Mouse (Mus musculus): ENCODE measurements around the gene Stat3.

Stat3 gene

DNA sequence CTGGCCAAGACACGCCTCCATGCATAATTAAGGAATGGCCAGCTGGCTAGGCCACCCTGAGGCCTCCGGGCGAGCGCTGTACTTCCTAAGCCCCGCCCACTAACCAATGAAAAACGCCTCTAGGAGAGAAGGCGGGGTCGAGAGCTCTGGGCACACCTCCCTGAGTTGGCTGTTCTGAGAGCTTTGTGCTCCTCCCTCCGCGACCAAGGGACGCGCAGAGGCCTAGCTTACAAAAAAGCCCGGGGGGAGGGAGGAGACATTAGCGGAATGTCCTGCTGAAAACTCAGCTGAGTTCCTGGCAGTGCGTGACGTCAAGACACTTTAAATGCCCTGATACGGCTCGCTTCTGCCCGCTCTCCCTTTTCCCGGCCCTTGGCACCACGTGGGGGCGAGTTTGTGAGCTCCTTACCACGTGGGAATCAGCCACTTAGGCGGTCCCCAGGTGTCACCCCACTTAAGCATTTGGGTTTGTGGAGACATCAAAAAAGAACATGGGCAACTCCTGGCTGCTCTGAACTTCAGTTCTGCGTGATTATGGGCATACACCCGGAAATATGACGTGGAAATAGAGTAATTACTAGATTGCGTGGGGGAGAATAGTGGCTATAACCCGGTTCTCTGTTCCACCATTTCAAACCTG, at the start of gene Stat3:
Gene Stat3, minus strand, starts transcription at position 29 of the 640 bp plus-strand sequence.
- DNase-seq (ENCODE audit: low spot score in 2 of 2), result peak; percentile 95 to 97

DNA sequence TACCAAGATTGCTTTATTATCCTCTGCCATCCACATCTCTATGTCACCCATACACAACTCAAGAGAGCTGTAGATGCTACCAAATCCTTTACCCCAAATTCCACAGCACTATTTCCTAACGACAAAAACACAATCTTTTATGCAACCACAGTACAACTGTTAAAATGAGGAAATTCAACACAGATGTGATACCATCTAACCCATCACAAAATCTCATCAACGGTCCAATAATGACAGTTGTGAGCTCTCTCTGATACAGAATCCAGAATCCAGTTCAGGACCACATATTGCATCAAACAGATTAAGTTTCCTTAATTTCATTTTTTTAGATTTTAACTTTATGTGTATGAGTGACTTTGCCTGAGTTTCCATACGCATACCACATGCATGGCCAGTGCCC, 49.3 kb upstream of the Stat3 start:
- no peak for DNase-seq (ENCODE audit: low spot score in 2 of 2)

DNA sequence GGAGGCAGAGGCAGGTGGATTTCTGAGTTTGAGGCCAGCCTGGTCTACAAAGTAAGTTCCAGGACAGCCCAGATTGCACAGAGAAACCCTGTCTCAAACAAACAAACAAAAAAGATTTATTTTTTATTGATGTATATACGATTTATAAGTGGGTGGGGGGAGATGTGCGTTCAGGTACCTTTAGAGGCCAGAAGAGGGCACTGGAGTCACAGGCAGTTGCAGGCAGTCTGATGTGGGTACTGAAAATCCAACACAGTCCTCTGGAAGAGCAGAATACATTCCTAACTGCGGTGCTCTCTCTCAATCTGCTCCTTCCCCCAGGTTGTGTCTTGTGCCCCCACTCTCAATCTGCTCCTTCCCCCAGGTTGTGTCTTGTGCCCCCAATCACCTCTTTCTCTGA, 46.3 kb upstream of the Stat3 start:
- DNase-seq (ENCODE audit: low spot score in 2 of 2), result no peak

- no peak for DNase-seq (ENCODE audit: low spot score in 2 of 2)
These were observed 44.4 kb upstream of the Stat3 start for GRCm38 (mm10) chr11:100983778-100984131.

- DNase-seq (ENCODE audit: low spot score in 2 of 2), result peak in 1 of 2 experiments; percentile 61
These were observed 43.9 kb upstream of the Stat3 start for GRCm38 (mm10) chr11:100983125-100983777.

- DNase-seq (ENCODE audit: low spot score in 2 of 2), result no peak
These were observed 42.7 kb upstream of the Stat3 start for GRCm38 (mm10) chr11:100982087-100982486.

DNA sequence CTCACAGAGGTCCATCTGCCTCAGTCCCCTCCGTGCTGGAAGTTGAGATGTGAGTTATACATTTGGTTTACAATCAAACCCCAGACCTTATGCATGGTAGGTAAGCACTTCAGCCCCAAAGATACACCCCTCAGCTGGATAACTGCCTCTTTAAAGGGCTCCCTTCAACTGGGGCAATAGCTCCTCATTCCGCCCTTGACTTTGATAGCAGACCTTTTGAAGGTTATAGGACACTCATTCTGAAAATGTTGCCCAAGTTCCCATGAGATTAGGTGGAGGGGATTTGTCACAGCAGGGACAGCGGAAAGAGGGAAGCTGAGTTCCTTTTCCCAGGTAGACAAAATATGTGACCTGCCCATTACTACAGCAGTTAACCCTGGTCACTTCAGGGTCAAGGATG, 41.9 kb upstream of the Stat3 start:
- no peak for DNase-seq (ENCODE audit: low spot score in 2 of 2)

- no peak for DNase-seq (ENCODE audit: low spot score in 2 of 2)
These were observed 41.1 kb upstream of the Stat3 start for GRCm38 (mm10) chr11:100980438-100980837.

DNA sequence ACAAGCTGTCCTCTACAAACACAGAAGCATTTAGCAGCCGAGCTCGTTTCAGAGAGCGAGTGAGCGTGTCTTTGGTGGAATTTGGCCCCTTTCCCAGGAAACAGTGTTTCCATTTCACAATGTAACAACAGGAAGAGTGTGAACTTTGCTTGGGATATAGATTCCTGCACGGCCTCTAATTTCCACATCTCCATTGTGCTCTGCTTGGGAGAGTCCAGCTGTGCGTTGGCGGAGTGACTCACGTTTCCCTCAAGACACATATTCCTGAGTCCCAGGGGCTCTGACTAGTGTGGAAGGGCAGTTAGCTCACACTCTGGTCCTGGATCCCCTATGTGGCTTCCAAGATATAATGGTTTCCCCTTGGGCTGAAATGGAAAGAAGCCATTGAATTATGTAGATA, 40.5 kb upstream of the Stat3 start:
- DNase-seq (ENCODE audit: low spot score in 2 of 2), result no peak

DNA sequence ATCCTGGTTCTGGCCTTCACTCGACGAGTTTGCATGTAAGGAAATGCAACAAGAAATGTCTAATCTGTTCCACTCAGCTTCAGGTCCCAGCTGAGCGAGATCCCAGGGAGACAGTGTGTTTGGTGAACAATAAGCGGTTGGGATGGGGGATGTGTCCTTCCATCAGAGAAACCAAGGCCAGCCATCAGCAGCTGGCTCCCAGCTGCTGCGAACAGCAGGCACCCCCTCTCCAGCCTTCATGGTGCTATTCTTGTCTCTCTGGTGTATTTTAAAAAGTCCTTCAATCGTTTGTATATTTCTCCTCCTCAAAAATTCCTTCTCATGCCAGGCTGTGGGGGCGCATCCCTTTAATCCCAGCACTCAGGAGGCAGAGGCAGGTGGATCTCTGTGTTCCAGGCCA, 35.9 kb upstream of the Stat3 start:
- no peak for DNase-seq (ENCODE audit: low spot score in 2 of 2)

DNA sequence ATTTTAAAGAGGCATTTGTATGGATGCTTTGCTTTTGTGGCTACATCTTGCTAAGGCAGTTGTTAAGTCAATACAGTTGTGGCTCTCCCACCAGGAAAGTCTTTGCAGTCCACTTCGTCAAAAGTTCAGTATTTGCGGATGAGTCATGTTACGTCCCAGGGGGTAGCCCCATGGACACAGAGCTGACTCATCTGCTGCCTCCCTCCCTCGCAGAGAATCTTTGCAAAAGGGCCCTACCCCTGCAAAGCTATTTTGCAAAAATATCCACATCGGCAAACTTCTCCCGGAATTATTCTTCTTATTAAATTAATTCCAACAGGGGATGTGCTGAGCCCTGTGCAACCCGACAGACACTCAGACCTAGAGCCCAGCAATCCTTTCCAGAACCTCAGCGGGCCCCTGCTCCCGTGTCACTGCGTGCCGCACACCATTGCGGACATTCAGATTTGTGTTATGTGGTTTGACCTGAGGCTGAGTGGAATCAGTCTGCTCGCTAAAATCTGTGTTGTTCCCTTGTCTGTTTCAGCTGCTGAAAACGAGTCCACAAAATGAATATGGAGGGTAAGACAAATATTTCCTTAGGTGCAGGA, 35.1 kb upstream of the Stat3 start:
- DNase-seq (ENCODE audit: low spot score in 2 of 2), result no peak

- DNase-seq (ENCODE audit: low spot score in 2 of 2), result no peak
These were observed 33.9 kb upstream of the Stat3 start for GRCm38 (mm10) chr11:100973245-100973644.

DNA sequence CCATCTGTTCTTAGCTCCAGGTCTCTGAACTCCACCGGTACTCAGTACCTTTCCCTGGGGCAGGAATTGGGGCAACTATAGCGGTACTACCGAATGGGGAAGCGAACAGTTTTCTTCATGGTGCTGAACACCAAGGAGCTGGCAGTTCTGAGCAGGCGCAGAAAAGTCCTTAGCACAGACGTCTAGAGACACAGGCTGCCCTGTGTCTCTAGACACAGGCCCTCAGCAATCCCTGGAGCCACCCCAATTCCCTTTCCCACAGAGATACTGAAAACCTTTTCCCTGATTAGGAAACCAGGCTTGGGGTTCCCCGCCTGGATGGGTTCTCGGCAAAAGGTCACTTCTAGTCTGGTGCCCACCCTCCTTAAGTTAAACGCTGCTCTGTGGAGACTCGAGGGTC, 32.1 kb upstream of the Stat3 start:
- no peak for DNase-seq (ENCODE audit: low spot score in 2 of 2)

DNA sequence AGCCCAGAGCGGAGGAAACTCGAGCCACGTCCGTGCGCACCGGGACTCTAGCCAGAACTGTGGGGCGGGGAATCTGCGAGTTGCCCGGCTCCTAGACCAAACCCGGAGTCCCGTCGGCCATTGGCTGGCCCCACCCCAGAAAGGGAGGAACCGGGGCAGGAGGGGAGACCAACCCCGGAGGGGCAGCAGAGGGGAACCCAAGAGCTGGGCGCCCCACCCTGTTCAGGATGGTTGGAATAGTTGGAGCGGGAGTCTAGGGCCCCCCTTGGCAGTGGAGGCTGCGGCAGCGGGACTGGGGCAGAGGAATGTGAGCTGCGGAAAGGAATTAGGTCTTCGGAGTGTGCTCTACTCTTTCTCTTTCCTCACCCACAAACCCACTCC, 31.2 kb upstream of the Stat3 start, which contains the start of gene Cavin1:
Gene Cavin1, minus strand, starts transcription at position 331 of the 381 bp plus-strand sequence.
- DNase-seq (ENCODE audit: low spot score in 2 of 2), result peak in 1 of 2 experiments; percentile 43

GRCm38 (mm10) chr11:100969744-100970556, 30.6 kb upstream of the Stat3 start:
- no peak for DNase-seq (ENCODE audit: low spot score in 2 of 2)

DNA sequence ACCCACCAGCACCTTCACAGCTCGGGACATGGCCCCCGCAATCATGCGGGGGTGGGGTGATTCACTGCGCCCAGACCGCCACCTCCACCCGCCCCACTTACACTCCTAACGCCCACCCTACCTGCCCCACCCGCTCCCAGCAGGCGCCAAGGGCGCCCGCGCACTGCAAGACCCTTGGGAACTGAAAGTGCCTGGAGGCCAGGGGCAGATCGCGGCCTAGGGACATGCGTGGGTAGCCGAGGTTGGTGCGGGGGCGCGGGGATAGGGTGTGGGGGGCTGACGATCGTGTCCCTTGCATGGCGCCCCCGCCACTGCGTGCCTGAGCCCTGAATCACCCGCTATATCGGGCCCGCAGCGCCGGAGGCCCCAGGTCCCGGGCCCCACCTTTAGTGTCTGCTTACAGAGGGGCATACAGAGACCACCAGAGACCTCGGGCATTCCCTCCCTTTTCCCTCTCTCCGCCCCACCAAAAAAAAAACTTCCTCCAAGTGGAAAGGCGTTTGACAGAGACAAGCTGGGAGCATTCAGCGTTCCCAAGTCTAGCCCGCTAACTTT, 29.9 kb upstream of the Stat3 start:
- no peak for DNase-seq (ENCODE audit: low spot score in 2 of 2)

GRCm38 (mm10) chr11:100968501-100968900, 29.2 kb upstream of the Stat3 start:
- no peak for DNase-seq (ENCODE audit: low spot score in 2 of 2)

GRCm38 (mm10) chr11:100967881-100968420, 28.6 kb upstream of the Stat3 start:
- DNase-seq (ENCODE audit: low spot score in 2 of 2), result no peak

DNA sequence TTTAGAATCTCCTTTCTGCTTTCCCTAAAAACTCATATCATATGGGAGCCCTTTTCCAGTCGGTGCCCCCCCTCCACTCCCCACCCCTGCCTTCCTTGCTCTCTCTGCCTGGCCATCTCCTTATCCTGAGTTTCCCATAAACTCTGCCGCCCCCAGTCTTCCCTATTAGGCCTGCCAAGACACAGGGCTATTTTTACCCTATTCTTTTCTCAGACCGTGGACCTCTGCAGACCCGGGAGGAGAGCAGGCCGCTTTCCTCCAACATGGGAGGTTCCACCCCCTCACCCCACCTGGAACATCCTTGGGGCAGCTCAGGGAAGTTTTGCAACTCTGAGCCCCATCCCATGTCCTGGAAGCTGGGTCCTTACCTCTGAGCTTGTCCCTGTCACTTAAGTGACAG, 28.0 kb upstream of the Stat3 start:
- DNase-seq (ENCODE audit: low spot score in 2 of 2), result no peak

- no peak for DNase-seq (ENCODE audit: low spot score in 2 of 2)
These were observed 26.4 kb upstream of the Stat3 start for GRCm38 (mm10) chr11:100965760-100966159.

DNA sequence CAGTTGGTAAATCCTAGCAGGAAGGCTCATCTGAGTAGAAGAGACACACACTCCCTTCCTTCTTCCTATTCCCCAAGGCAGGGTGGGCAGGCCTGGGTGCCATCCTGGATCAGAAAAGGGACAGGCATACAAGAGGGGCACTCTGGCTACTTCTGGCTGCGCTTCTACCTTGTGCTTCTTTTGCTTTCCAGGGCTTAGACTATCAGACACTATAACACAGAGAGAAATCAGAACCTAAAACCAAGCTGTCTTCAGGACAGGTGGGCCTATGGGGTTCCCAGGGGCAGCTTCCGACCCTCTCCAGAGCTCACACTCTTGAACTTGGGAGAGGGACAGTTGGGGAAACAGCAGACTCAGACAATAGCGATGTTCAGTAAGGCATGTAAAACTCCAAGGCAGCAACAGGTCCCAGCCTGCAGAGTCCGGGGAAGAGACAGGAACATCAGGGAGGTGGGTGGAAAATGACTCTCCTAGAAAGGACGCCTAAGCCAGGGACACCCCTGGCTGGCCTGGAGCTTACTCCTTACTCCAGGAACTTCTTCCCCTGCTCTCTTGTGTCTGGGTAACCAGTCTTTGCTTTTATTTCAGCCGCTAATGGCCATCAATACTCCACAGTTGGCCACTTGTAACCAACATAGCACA, 25.7 kb upstream of the Stat3 start:
- DNase-seq (ENCODE audit: low spot score in 2 of 2), result no peak

Data from frontal cortex, postnatal 14 days (tissue).